Mouse (Mus musculus): Measurements from ENCODE around the gene Tmem94.

DNA sequence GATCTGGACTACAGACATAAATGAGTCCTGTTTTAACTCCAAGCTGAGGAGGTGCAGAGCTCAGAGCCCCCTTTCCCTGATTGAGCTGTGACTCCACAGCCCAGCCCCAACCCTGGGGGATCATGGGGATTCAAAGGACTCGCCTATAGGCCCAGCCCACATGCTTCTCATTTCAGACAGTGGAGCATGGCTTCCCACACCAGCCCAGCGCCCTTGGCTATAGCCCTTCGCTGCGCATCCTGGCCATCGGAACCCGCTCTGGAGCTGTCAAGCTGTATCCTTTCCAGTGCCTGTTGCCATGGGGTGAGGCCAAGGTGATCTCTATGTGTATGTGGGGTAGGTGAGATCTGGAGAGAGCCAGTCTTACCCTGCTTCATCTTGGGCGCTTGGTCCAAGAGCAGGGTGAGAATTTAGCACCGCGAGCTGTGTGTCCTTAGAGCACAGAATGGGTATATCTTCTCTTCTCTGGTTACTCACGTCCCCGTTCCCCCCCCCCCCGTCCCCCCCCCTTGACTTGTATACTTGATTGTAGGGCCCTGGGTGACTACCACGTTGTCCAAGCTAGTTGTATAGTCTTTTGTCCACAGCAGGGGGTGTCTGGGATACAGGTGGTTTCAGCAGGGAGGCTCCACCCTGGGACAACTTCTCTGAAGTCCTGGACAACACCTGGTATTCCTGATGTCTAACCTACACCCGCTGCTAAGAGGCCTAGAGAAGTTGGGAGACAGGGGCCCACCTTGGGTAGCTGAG is 78.1 kb downstream of the Tmem94 start:
- no peak for TF ChIP-seq CTCF (IDR thresholded peaks at IDR 0.05; ENCODE audit: extremely low read depth, insufficient read depth, insufficient read length, insufficient replicate concordance)
- no peak for TF ChIP-seq POLR2A (IDR thresholded peaks at IDR 0.05; ENCODE audit: low read depth, low read length)
